Mouse (Mus musculus) cerebellum, postnatal 36 days (tissue): Measurements from ENCODE around the gene C1qc.

Experiments
- DNase-seq, 2 experiments: peaks; one replicate each; pipeline ENCODE4 v3.0.0; 2021 to 2022; ENCODE audit warnings: mixed read lengths in 2 of 2

The C1qc gene

DNA sequence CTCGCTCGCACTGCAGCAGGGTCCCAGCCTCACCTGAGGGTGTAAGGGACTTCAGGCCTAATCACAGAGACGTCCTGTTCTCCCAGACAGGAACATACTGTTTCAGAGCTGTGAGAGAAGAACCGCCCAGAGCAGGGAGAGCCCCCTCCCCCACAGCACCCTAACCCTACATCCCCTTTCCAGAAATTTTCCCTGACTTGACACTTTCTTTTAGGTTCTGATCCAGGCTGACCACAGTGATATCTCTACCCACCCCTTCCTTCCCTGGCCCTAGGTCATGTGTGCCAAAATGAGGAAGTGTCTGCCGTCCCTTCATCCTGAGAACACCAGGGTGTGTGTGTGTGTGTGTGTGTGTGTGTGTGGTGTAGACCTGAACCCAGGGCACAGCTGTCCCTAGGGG lies at the start of gene C1qc:
TSS of gene C1qc (minus strand) at position 255 of the 400 bp plus-strand sequence.
- DNase-seq: no peak

GRCm38 (mm10) chr4:136937935-136938334 lies 45.1 kb upstream of the C1qc start:
- DNase-seq: no peak

GRCm38 (mm10) chr4:136937344-136937743 lies 44.5 kb upstream of the C1qc start:
- DNase-seq: peak; percentile 67 to 77

GRCm38 (mm10) chr4:136934746-136935613 lies 42.1 kb upstream of the C1qc start:
- DNase-seq: no peak

- DNase-seq: no peak
Observed at GRCm38 (mm10) chr4:136930474-136930873, 37.6 kb upstream of the C1qc start.

- peak; percentile 23 to 57 for DNase-seq
Observed at GRCm38 (mm10) chr4:136928928-136929327, 36.1 kb upstream of the C1qc start.

DNA sequence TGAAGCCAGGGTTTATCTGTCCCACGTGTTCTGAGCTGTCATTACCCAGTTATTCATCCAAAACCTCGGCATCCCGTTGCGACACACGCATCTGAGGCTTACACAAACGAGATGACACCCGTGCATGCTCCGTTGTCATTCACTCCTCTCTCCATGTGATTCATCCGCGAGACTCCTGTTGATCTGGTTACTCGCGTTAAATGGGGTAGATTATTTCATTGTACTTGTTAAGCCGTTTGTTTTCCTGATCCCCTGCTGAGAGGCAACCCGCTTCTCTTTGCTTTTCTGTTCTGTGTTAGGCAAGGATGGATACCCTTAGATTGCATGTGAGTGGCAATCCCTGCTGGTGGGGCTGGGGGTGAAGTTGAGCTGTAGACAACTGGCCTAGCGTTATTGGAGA lies 32.9 kb upstream of the C1qc start:
- DNase-seq: no peak

GRCm38 (mm10) chr4:136924529-136924928 lies 31.7 kb upstream of the C1qc start:
- no peak for DNase-seq

DNA sequence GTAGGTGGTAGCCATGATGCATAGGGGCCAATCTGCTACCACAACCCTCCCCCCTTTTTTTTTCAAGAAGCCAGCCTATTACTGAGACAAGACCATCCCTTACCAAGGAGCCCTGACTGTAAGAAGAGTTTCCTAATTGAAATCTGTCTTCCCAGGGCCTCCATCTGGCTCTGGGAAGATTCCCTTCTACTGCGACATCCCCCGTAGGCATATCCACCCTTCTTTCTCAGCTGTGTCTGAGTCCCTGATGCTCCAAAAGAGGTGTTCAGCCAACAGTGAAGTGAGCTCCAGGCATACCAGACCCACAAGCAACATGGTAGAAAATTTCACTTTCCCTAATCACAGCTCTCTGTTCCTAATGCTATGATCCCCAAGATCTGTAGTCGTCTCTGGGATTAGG lies 26.7 kb upstream of the C1qc start:
- no peak for DNase-seq

GRCm38 (mm10) chr4:136918834-136919233 lies 26.0 kb upstream of the C1qc start:
- DNase-seq: no peak

DNA sequence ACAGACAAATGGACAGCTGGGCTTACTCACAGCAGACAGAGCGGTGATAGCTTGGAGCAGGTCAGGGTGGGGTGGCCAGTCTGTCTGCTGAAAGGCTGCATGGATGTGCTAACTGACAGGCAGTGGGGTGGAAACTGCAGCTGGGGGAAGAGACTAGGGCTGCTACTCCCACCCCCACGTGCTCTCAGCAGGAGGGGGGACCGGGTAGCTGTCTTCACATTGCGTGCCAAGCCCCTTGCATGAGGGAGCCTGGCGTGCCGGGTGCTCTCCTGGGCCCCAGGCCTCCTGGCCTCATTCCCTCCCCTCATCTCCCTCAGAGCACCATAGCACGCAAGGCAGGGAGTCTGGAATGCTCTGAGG lies 24.3 kb upstream of the C1qc start:
- no peak for DNase-seq

- DNase-seq: peak; percentile 59 to 65
Observed at GRCm38 (mm10) chr4:136916359-136917164, 23.7 kb upstream of the C1qc start.

GRCm38 (mm10) chr4:136912841-136913240 lies 20.0 kb upstream of the C1qc start:
- no peak for DNase-seq

- DNase-seq: no peak
Observed at GRCm38 (mm10) chr4:136911804-136912203, 18.9 kb upstream of the C1qc start.

DNA sequence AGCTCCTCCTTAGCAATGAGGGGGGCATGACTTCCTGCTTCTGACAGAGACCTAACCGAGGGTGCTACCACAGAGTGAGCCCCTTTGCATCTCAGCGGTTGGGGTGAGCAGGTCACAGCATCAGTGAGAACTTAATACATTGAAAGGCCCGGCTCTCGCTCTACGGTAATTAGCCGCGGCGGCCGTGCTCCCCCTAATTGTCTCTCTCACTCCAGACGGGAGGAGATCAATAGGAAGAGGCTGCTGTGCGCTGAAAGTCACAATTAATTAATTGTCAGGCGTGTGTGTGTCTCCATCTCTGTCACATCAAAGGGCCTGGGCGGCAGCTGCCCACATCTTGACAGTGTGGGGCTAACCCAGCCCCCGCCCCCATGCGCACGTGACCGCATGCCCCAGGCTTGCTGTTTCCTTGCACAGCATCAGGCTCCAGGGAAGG lies 18.4 kb upstream of the C1qc start:
- no peak for DNase-seq

DNA sequence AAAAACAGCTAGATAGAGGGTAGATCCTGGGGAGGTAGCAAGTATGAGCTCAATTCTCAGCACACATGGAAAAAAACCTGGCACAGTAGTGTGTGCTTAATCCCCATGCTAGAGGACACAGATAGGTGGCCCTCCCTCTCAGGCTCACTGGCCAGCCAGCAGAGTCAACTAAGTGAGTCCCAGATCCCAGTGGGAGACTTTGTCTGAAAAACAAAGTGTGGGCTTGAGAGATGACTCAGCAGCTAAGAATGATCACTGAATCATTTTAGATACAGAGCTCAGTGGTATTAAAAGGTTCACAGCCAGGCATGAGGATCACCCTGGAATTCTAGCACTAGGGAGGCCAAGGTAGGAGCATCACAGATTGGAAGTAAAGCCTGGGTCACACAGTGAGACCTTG lies 14.9 kb upstream of the C1qc start:
- no peak for DNase-seq

- peak in 1 of 2 experiments; percentile 31 for DNase-seq
Observed at GRCm38 (mm10) chr4:136907033-136907432, 14.2 kb upstream of the C1qc start.

DNA sequence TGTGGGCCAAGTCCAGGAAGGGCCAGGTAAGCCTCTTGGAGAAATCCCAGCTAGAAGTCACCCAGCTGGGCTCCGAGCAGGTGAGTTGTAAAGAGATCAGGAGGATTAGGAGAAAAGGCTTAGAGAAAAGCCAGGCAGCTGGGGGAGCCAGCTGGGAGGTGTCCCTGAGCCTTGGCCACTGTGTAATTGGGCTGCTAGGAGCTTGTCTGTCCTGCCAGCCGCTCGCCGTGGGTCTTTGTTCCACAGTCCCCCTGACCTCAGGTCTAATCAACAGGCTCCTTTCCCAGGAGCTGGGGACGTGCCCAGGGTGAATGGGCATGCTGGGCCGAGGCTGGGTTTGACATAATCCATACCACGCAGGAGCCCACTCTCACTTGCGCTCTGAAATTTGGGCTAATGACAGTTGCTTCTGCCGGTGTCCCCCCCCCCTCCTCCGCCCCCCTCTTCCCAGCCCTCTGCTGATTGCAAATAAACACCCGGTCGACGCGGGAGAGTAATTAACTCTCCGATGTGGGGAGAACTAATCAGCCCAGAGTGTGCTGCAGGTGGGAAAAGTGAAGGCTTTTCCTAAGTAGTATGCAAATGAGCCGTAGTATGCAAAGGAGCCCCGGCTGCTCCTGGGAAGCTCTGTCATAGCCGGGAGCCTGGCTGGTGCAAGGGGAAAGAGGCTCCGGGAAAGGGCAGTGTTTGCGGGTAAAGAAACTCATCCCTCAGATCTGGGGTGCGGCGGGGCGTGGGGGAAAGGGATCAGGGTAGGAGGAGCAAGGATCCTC lies 12.1 kb upstream of the C1qc start:
- DNase-seq: no peak

- DNase-seq: no peak
Observed at GRCm38 (mm10) chr4:136899154-136899553, 6.3 kb upstream of the C1qc start.

DNA sequence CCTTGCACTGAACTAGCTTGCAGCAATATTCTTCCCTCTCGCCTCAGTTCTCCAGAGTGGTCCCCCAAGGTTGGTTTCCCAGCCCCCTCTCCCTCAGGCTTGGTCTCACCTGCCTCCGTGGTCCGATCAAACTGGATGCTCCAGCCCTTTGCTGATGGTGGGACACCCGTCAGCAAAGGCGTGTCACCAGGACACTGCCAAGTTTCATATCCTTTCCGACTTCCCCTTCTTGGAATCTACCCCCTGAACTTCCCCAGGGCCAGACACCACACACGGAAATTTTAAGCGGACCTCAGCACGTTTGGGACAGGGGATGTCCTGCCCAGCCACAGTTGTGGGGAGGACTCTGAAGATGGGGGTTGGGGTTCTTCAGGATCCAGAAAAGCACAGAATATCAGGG lies 5.8 kb upstream of the C1qc start, which contains the start of gene C1qa:
TSS of gene C1qa (minus strand) at position 167 of the 400 bp plus-strand sequence.
- DNase-seq: no peak

DNA sequence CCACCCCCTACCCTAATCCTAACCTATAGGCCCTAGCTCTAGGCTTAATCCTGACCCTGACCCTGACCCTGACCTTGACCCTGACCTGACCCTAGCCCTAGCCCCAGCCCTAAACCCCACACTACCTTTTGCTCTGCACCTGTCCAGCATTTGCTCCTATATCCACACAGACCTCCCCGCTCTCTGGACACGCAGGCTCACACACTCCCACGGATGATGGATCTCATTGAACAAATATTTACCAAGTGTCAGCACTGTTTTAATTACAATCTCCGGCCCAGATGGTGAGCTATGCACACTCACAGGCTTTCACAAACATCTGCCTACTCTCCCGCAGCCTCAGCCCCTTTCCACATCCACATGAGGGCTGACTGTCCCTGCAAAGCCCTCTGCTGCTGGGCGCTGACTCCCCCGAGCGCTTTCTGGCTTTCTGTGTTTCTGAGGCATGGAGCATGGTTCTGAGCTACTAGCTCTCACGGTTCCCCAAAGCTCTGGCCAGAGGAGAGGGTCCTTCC lies 5.3 kb upstream of the C1qc start:
- DNase-seq: no peak

DNA sequence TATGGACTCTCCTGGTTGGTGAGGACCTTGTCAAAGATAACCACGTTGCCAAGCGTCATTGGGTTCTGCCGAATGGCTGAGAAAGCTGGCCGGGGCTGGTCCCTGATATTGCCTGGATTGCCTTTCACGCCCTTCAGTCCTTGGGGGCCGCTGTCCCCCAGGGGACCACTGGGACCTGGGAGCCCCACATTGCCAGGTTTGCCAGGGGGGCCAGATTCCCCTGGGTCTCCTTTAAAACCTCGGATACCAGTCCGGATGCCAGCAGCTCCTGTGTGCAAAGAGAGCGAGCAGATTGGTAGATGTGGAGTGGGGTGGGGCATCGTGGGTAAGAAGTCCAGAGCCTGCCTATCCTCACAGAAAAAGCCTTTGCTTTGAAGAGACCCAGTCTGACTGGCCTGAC lies 3.6 kb upstream of the C1qc start:
- DNase-seq: no peak

GRCm38 (mm10) chr4:136895861-136896260 lies 3.0 kb upstream of the C1qc start:
- no peak for DNase-seq
